Mouse (Mus musculus): ENCODE data around the gene Ell2.

- TF ChIP-seq CTCF (IDR thresholded peaks at IDR 0.05; ENCODE audit: extremely low read depth, insufficient read depth, insufficient read length, insufficient replicate concordance), result no peak
- TF ChIP-seq POLR2A (IDR thresholded peaks at IDR 0.05; ENCODE audit: low read depth, low read length), result no peak
Observed at GRCm38 (mm10) chr13:75766967-75767366, 60.4 kb downstream of the Ell2 start.
